Mouse (Mus musculus) liver, embryonic 14.5 days (tissue): Measurements from ENCODE around the gene Fblim1. TPM values are rescaled to one million over a fixed set of nuclear protein-coding genes. Genes with fewer than 3 reads are reported as not detected.

Experiments
- ATAC-seq: fragments of 200-750 bp; cut with Nextera tagmentation; 2 replicates; pipeline ENCODE4 v1.8.0; 2017; ENCODE audit warnings: moderate number of reproducible peaks, mild to moderate bottlenecking, moderate library complexity; ENCODE audit not compliant: insufficient read depth
- DNase-seq, 3 experiments: peaks; one replicate each; pipeline ENCODE4 v3.0.0-alpha.2; 2012 to 2013; ENCODE audit warnings: low read depth in 3 of 3, low spot score in 3 of 3
- H3K27ac ChIP-seq: fragments of 300-500 bp; sonication (generic); 2 replicates; pipeline ENCODE4 v1.5.1; 2014; ENCODE audit warnings: moderate library complexity, mild to moderate bottlenecking, control low read depth, inconsistent platforms
- H3K27me3 ChIP-seq: fragments of 300-500 bp; sonication (generic); 2 replicates; pipeline ENCODE4 v1.6.1; 2014; ENCODE audit warnings: mild to moderate bottlenecking, low read length, moderate library complexity; ENCODE audit not compliant: control insufficient read depth, insufficient read depth
- H3K36me3 ChIP-seq: fragments of 300-500 bp; sonication (generic); replicated peaks from 2 replicates; pipeline ENCODE4 v1.6.1; 2014; ENCODE audit warnings: low read depth; ENCODE audit not compliant: control insufficient read depth, insufficient read depth
- H3K4me1 ChIP-seq, 2 experiments: fragments of 200-500 bp in 1 of 2; fragments of 300-500 bp in 1 of 2; sonication (generic) in 1 of 2; replicated peaks; 2 replicates each; pipeline ENCODE4 v1.6.1; 2012 to 2014; ENCODE audit warnings: antibody characterized with exemption in 1 of 2, inconsistent platforms in 1 of 2, low read length in 1 of 2; ENCODE audit not compliant: control insufficient read depth in 2 of 2, insufficient read depth in 2 of 2
- H3K4me2 ChIP-seq: fragments of 300-500 bp; sonication (generic); 2 replicates; pipeline ENCODE4 v1.6.1; 2014; ENCODE audit warnings: low read depth, mild to moderate bottlenecking, control low read depth, moderate library complexity
- H3K4me3 ChIP-seq, 2 experiments: fragments of 200-500 bp in 1 of 2; fragments of 300-500 bp in 1 of 2; sonication (generic) in 1 of 2; 2 replicates each; pipeline ENCODE4 v1.5.1; 2012 to 2014; ENCODE audit warnings: low read depth in 2 of 2, low read length in 2 of 2, mild to moderate bottlenecking in 2 of 2, control low read depth in 1 of 2, inconsistent platforms in 1 of 2, moderate library complexity in 1 of 2; ENCODE audit not compliant: insufficient read depth in 1 of 2
- H3K9ac ChIP-seq: fragments of 300-500 bp; sonication (generic); replicated peaks from 2 replicates; pipeline ENCODE4 v1.6.1; 2014; ENCODE audit warnings: mild to moderate bottlenecking, control low read depth, moderate library complexity
- H3K9me3 ChIP-seq: fragments of 300-500 bp; sonication (generic); 2 replicates; pipeline ENCODE4 v1.6.1; 2016; ENCODE audit warnings: low read length, mixed read lengths; ENCODE audit not compliant: control insufficient read depth
- CTCF ChIP-seq: IDR thresholded peaks from 2 replicates; pipeline ENCODE4 v1.5.1; 2016; ENCODE audit warnings: antibody characterized with exemption, low read depth, control low read depth
- EP300 ChIP-seq: IDR thresholded peaks from 2 replicates; pipeline ENCODE4 v1.6.1; 2016; ENCODE audit warnings: antibody characterized with exemption, low read depth
- WGBS: fragments of 180-500 bp; shearing (Covaris S2); extraction: QIAGEN DNeasy Blood & Tissue Kit; methylation state at CpG from one replicate; pipeline ENCODE4 v1.1.7; 2014; ENCODE audit not compliant: insufficient replicate concordance; 5-methylcytosine and 5-hydroxymethylcytosine counted together
- polyA plus RNA-seq, 2 experiments: library from polyadenylated mRNA; depleted of rRNA in 1 of 2; stranded (reverse) in 1 of 2; unstranded in 1 of 2; fragments of >200 nt; fragmentation: Nextera tagmentation in 1 of 2; extraction: Ambion mirVana in 1 of 2; gene quantifications; 2 replicates each; pipeline versions ENCODE4 v1.2.1 to v1.2.3; 2012 to 2014

Fblim1 gene
- polyA plus RNA-seq, 2 experiments: 0.77 to 1.1 TPM

- Histone ChIP-seq H3K4me1 (no peaks in the 10 kb centered on the region), H3K9me3 (no peaks in the 10 kb centered on the region), H3K27me3 (no peaks in the 10 kb centered on the region), H3K27ac (no peak overlapping the region), H3K9ac (no peak overlapping the region), H3K36me3 (no peaks in the 10 kb centered on the region), H3K4me2 (no peak overlapping the region), H3K4me3 (no peak overlapping the region)
- TF ChIP-seq EP300: no peak
- TF ChIP-seq CTCF: no peak
- ATAC-seq (no peak), DNase-seq (no peak)
- 60% methylated on average over 6 of the region's 6 CpGs for WGBS
Measured at GRCm38 (mm10) chr4:141609538-141609937, 3.6 kb upstream of the Fblim1 start.

- Histone ChIP-seq H3K4me1 (no peaks in the 10 kb centered on the region), H3K27me3 (peaks cover 2% of the 10 kb centered on the region), H3K9ac (no peak overlapping the region), H3K9me3 (no peaks in the 10 kb centered on the region), H3K4me2 (no peak overlapping the region), H3K36me3 (no peaks in the 10 kb centered on the region), H3K27ac (no peak overlapping the region), H3K4me3 (no peak overlapping the region)
- WGBS: 61% methylated on average over 5 of the region's 5 CpGs
- TF ChIP-seq CTCF (no peak), EP300 (no peak)
- ATAC-seq: no peak
- no peak for DNase-seq
Measured at GRCm38 (mm10) chr4:141605421-141605820, 475 bp downstream of the Fblim1 start.

GRCm38 (mm10) chr4:141604493-141604892 is 1.4 kb downstream of the Fblim1 start:
- no peak for TF ChIP-seq CTCF
- H3K9me3 ChIP-seq: no peaks in the 10 kb centered on the region
- H3K4me2 ChIP-seq: no peak overlapping the region
- no peak overlapping the region for H3K4me3 ChIP-seq
- ATAC-seq (no peak), DNase-seq (no peak)
- H3K27me3 ChIP-seq: peaks cover 11% of the 10 kb centered on the region
- no peak overlapping the region for H3K27ac ChIP-seq
- WGBS: 62% methylated on average over 8 of the region's 8 CpGs
- H3K9ac ChIP-seq: no peak overlapping the region
- no peaks in the 10 kb centered on the region for H3K4me1 ChIP-seq
- H3K36me3 ChIP-seq: no peaks in the 10 kb centered on the region

GRCm38 (mm10) chr4:141603921-141604320 is 2.0 kb downstream of the Fblim1 start:
- H3K36me3 ChIP-seq: no peaks in the 10 kb centered on the region
- no peak overlapping the region for H3K4me3 ChIP-seq
- H3K9ac ChIP-seq: no peak overlapping the region
- ATAC-seq: no peak
- no peaks in the 10 kb centered on the region for H3K4me1 ChIP-seq
- TF ChIP-seq EP300: no peak
- no peak for TF ChIP-seq CTCF
- no peak for DNase-seq
- H3K9me3 ChIP-seq: no peaks in the 10 kb centered on the region
- no peak overlapping the region for H3K4me2 ChIP-seq
- H3K27ac ChIP-seq: no peak overlapping the region
- 54% methylated on average over 4 of the region's 4 CpGs for WGBS
- peaks cover 17% of the 10 kb centered on the region for H3K27me3 ChIP-seq

GRCm38 (mm10) chr4:141602523-141603223 is 3.2 kb downstream of the Fblim1 start:
- no peaks in the 10 kb centered on the region for H3K4me1 ChIP-seq

More at GRCm38 (mm10) chr4:141602523-141603223, 3.2 kb downstream of the Fblim1 start:
- Histone ChIP-seq H3K36me3 (no peaks in the 10 kb centered on the region), H3K27me3 (peaks cover 29% of the 10 kb centered on the region), H3K4me3 (no peak overlapping the region), H3K9me3 (no peaks in the 10 kb centered on the region), H3K4me2 (no peak overlapping the region), H3K9ac (no peak overlapping the region), H3K27ac (no peak overlapping the region)
- no peak for TF ChIP-seq EP300
- TF ChIP-seq CTCF: no peak
- 49% methylated on average over 11 of the region's 11 CpGs for WGBS
- no peak for DNase-seq
- ATAC-seq: no peak
